In genomic region chr13:55371007-55371681, GRCm38 (mm10) we compare ENCODE assay signal across 9 mouse cellular contexts. TPM values are rescaled to one million over a fixed set of nuclear protein-coding genes. Genes with fewer than 3 reads are reported as not detected.
DNase-seq lines count a peak whose midpoint lies in the region.
"Had no signal": no experiment of that assay in that cellular context is flagged by ENCODE, and none has a peak within 500 bp of the region (broad histone marks: within the 10 kb centered on the region; RNA-seq: fewer than 3 reads in every experiment).

No protein-coding gene starts in this region.

- intact Hi-C loops in heart, postnatal 25 days (cut with DNase I), result no loop called here

- DNase-seq in heart, adult 8-10 months (ENCODE audit: low spot score), result peak; percentile 40
- DNase-seq in heart, postnatal 25 days (ENCODE audit: low spot score), result no peak
- peak; percentile 54 for DNase-seq in right cerebral cortex, adult 18-20 months
- no peak for DNase-seq in right cerebral cortex, postnatal 36 days (ENCODE audit: low spot score in 2 of 2)
- DNase-seq in layer of hippocampus, adult 9-10 months (ENCODE audit: low spot score), result peak; percentile 66
- DNase-seq in skeletal muscle tissue, adult 2 months (ENCODE audit: low read depth, low spot score), result peak; percentile 40
- DNase-seq in c-Kit-positive CD71-positive TER-119-positive erythroid progenitor cells, embryonic 14.5 days (ENCODE audit: low spot score), result no peak
- DNase-seq in testis, postnatal 14 days (ENCODE audit: low spot score), result no peak

RNA-seq across cellular contexts. Expression of gene Rgs14, which starts 1.6 kb away (rescaled TPM):
- total RNA-seq in heart, adult 8-10 months (2022), result under 1 TPM; 0.19 to 0.80 (median 0.41) TPM
- total RNA-seq in heart, postnatal 25 days (2021), result under 1 TPM; 0.50 to 0.57 TPM

RNA-seq across cellular contexts. Expression of gene Lman2, which starts 8.6 kb away (rescaled TPM):
- total RNA-seq in heart, adult 8-10 months (2022), result 10 to 100 TPM; 50.1 to 52.8 (median 51.7) TPM
- 10 to 100 TPM; 49.1 to 49.8 TPM for total RNA-seq in heart, postnatal 25 days (2021)

RNA-seq across cellular contexts. Expression of gene Slc34a1, which starts 26.8 kb away (rescaled TPM):
- total RNA-seq in heart, adult 8-10 months (2022), result not detected
- not detected for total RNA-seq in heart, postnatal 25 days (2021)
- total RNA-seq: gastrocnemius, adult 8-10 months had no signal

RNA-seq across cellular contexts. Expression of gene Mxd3, which starts 41.5 kb away (rescaled TPM):
- total RNA-seq in heart, adult 8-10 months (2022), result under 1 TPM in 2 of 4 experiments, not detected in 2; 0.46 to 0.97 TPM
- under 1 TPM; 0.36 to 0.65 TPM for total RNA-seq in heart, postnatal 25 days (2021)
- total RNA-seq: gastrocnemius, adult 8-10 months had no signal

RNA-seq across cellular contexts. Expression of gene Pfn3, which starts 43.9 kb away (rescaled TPM):
- total RNA-seq in heart, adult 8-10 months (2022), result not detected
- not detected for total RNA-seq in heart, postnatal 25 days (2021)
- total RNA-seq: gastrocnemius, adult 8-10 months had no signal

Comparison
In these comparisons a context has a peak if more than half of its experiments do, and no peak if none do; other contexts are left out.
1. DNase-seq: peak in heart, adult 8-10 months (single experiment), right cerebral cortex, adult 18-20 months (single experiment), layer of hippocampus, adult 9-10 months (single experiment) and skeletal muscle tissue, adult 2 months (single experiment); none in heart, postnatal 25 days (single experiment), right cerebral cortex, postnatal 36 days (0 of 2), c-Kit-positive CD71-positive TER-119-positive erythroid progenitor cells, embryonic 14.5 days (single experiment) and testis, postnatal 14 days (single experiment).